Mouse (Mus musculus): ENCODE measurements around the gene Gm20388.

Gene Gm20388

GRCm38 (mm10) chr8:121148573-121149083 lies 1238.0 kb downstream of the Gm20388 start:
- DNase-seq (ENCODE audit: extremely low spot score): no peak

- DNase-seq (ENCODE audit: extremely low spot score): no peak
Observed at GRCm38 (mm10) chr8:121152394-121152793, 1241.8 kb downstream of the Gm20388 start.

- DNase-seq (ENCODE audit: extremely low spot score): no peak
Observed at GRCm38 (mm10) chr8:121156990-121157491, 1246.4 kb downstream of the Gm20388 start.

DNA sequence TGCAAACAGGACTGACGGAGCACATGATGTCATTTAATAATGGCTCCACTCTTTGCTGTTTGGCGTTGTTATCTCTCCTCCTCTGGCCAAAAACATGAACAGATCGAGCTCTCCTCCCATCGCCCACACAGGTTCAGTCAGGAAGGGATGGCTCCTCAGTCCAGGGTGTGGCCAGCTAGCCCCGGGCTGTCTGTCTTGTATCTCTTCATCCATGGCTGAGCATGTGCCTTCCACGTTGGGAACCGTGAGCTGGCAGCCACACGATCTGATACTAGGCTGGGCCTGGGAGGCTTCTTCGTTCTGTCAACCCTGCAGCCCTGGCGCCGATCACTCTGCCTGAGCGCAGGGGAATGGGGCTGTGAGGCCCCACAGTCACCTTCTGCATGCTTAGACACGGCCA lies 1248.2 kb downstream of the Gm20388 start:
- DNase-seq (ENCODE audit: extremely low spot score): no peak

GRCm38 (mm10) chr8:121161437-121161836 lies 1250.8 kb downstream of the Gm20388 start:
- DNase-seq (ENCODE audit: extremely low spot score): no peak

DNA sequence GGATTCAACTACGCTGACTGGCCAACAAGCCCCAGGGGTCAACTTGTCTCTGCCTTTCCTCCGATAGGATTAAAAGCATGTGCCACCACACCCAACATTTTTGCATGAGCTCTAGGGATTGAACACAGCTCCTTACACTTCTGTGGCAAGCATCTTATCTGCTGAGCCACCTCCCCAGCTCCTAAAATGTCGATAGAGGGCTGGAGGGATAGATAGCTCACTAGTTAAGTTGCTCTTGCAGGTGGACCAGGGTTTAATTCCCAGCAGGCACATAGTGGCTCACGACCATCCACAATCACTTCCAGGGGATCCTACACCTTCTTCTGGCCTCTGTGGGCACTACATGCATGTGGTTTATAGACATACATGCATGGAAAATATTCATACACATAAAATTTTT lies 1251.8 kb downstream of the Gm20388 start:
- no peak for DNase-seq (ENCODE audit: extremely low spot score)

GRCm38 (mm10) chr8:121162906-121163695 lies 1252.5 kb downstream of the Gm20388 start:
- DNase-seq (ENCODE audit: extremely low spot score): no peak

DNA sequence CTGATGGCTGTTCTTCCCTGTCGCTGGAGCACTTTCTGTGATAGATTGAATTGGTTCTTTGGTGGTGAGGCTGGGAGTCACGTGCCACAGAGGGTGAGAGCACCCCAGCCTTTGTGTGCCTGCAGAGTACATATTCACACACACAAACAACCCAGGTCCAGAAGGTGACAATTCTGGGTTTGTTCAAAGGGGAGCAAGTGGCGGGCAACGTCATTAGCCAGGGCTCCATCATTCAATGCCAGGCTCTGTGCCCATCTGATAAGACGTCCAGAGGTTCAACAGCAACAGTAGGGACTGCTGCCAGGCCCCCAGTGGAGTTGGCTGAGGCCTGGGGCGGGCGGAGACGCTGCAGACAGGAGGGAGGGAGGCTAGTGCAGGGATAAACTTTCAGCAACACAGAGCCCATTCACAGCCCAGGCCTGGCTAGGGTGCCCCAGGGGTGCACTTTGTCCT lies 1253.4 kb downstream of the Gm20388 start:
- no peak for DNase-seq (ENCODE audit: extremely low spot score)

GRCm38 (mm10) chr8:121168033-121168432 lies 1257.4 kb downstream of the Gm20388 start:
- DNase-seq (ENCODE audit: extremely low spot score): no peak

- DNase-seq (ENCODE audit: extremely low spot score): peak; percentile 40
Observed at GRCm38 (mm10) chr8:121170116-121170515, 1259.5 kb downstream of the Gm20388 start.

DNA sequence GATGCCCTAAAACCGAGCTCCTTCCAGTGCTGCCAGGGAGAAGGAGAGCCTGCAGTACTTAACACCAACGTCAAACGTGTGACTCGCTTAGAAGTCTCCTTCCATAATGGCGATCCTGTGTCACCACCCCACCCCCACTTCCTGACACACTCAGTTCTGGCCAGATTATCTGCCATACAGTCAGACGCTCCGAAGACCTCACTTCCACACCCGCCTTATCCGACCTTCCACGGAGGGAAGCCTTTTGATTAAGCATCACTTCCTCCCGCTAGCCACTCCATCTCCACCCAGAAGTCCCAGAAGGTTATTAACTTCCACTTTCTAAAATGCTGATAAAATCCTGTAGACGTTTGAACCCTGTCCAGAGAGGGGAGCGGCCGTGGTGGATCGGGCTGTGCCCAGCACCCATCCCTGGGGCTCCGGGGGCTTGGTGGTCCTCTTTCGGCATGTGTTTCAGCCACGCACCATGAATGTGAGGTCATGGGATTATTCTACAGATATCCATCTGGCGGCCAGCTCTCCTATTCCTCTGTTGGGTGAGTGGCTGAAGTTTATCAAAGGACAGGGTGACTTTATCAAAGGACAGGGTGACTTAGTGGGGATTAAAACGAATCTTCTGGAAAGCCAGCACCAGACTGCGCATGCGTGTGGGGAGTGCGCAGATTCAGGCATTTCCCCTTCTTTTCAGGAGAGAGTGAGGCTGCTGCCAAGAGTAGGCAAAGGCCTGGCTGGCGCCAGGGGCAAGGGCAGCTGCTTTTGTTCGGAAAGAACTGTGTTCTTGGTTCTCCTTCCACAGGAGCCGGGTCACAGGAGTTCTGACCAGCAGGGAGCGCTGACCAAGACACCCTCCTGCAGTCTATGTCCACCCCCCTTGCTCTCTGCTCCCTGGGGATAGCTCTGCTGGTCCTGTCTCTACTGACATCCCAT lies 1260.2 kb downstream of the Gm20388 start:
- no peak for DNase-seq (ENCODE audit: extremely low spot score)

DNA sequence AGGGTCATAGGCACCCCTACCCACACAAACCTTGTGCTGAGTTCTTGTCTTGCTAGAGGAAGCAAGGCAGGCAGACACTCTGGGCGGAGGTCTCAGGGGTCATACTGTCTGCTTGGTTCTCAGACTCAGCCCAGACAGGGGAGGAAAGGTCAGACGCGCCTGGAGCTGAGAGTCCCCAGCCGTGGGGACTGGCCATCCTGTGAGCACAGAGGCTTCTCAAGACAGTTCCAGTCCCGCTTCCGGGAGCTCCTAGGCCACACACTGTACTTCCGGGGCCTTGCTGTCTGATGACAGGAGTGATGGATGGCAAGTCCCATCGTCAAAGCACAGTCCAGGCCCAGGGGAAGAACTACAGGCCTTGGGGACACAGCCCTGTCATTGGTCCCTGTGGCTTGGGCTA lies 1261.9 kb downstream of the Gm20388 start:
- no peak for DNase-seq (ENCODE audit: extremely low spot score)

GRCm38 (mm10) chr8:121174178-121174577 lies 1263.5 kb downstream of the Gm20388 start:
- DNase-seq (ENCODE audit: extremely low spot score): peak; percentile 56

- DNase-seq (ENCODE audit: extremely low spot score): no peak
Observed at GRCm38 (mm10) chr8:121174721-121175539, 1264.3 kb downstream of the Gm20388 start.

- peak; percentile 33 for DNase-seq (ENCODE audit: extremely low spot score)
Observed at GRCm38 (mm10) chr8:121175540-121176090, 1265.0 kb downstream of the Gm20388 start.

GRCm38 (mm10) chr8:121176291-121176690 lies 1265.7 kb downstream of the Gm20388 start:
- peak; percentile 56 for DNase-seq (ENCODE audit: extremely low spot score)

GRCm38 (mm10) chr8:121180474-121181284 lies 1270.0 kb downstream of the Gm20388 start:
- peak; percentile 41 for DNase-seq (ENCODE audit: extremely low spot score)

DNA sequence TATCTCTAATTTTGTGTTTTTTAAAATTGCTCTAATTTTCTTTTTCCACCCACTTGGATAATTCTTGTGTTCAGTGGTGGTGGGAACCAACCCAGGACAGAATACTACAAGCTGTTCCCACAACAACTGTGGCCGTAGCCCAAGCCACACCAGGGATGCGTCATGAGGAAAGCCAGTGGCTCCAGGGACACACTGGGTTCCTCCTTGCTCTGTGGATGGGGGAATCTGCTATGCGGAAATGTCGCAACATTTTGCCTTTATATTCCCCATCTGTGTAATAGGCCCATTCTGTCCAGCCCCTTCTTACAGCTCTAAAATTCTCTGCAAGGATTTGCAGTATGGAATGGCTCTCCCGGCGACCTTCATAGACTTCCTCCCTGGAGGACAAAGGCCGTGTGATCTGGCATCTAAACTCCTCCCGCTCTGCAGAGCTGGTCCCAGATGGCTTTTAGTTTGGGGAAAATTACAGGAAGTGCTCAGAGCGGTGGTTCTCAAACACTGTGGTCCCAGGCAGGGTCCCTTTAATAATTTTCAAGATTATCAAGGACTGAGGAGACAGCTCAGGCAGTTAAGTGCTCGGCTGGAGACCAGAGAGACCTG lies 1270.7 kb downstream of the Gm20388 start:
- DNase-seq (ENCODE audit: extremely low spot score): no peak

GRCm38 (mm10) chr8:121187491-121188364 lies 1277.1 kb downstream of the Gm20388 start:
- DNase-seq (ENCODE audit: extremely low spot score): no peak

All from embryo, embryonic 9.5 days (tissue).